Mouse (Mus musculus) limb, embryonic 14.5 days (tissue): ENCODE measurements around the gene Kap. TPM values are rescaled to one million over a fixed set of nuclear protein-coding genes. Genes with fewer than 3 reads are reported as not detected.
"Not testable (repeated sequence)": the region's sequence is repeated elsewhere in the genome, so short reads cannot be mapped to it uniquely, and the experiment has no call there.

ENCODE experiments used
- ATAC-seq: fragments of 200-750 bp; cut with Nextera tagmentation; 2 replicates; pipeline ENCODE4 v1.8.0; 2017; ENCODE audit warnings: low read depth, moderate number of reproducible peaks, moderate TSS enrichment; ENCODE audit not compliant: low FRiP score
- DNase-seq: peaks from one replicate; pipeline ENCODE4 v3.0.0-alpha.2; 2015; ENCODE audit warnings: low spot score
- H3K27ac ChIP-seq: fragments of 300-500 bp; sonication (generic); replicated peaks from 2 replicates; pipeline ENCODE4 v1.5.1; 2014; ENCODE audit warnings: low read depth, mild to moderate bottlenecking, low read length, moderate library complexity, mixed read lengths
- H3K27me3 ChIP-seq: fragments of 300-500 bp; sonication (generic); 2 replicates; pipeline ENCODE4 v1.6.1; 2014; ENCODE audit warnings: low read length, mixed read lengths; ENCODE audit not compliant: control insufficient read depth, insufficient read depth
- H3K36me3 ChIP-seq: fragments of 300-500 bp; sonication (generic); 2 replicates; pipeline ENCODE4 v1.6.1; 2014; ENCODE audit warnings: mild to moderate bottlenecking, low read length, moderate library complexity, mixed read lengths; ENCODE audit not compliant: control insufficient read depth, insufficient read depth
- H3K4me1 ChIP-seq: fragments of 300-500 bp; sonication (generic); 2 replicates; pipeline ENCODE4 v1.6.1; 2014; ENCODE audit warnings: antibody characterized with exemption, low read length, mixed read lengths; ENCODE audit not compliant: control insufficient read depth, insufficient read depth
- H3K4me2 ChIP-seq: fragments of 300-500 bp; sonication (generic); replicated peaks from 2 replicates; pipeline ENCODE4 v1.6.1; 2014; ENCODE audit warnings: low read depth, mild to moderate bottlenecking, low read length, moderate library complexity; ENCODE audit not compliant: severe bottlenecking
- H3K4me3 ChIP-seq: fragments of 300-500 bp; sonication (generic); replicated peaks from 2 replicates; pipeline ENCODE4 v1.5.1; 2014; ENCODE audit warnings: low read length
- H3K9ac ChIP-seq: fragments of 300-500 bp; sonication (generic); 2 replicates; pipeline ENCODE4 v1.6.1; 2014; ENCODE audit warnings: mild to moderate bottlenecking, low read depth, low read length, moderate library complexity; ENCODE audit not compliant: severe bottlenecking
- H3K9me3 ChIP-seq: fragments of 300-500 bp; sonication (generic); 2 replicates; pipeline ENCODE4 v1.6.1; 2016; ENCODE audit warnings: low read length; ENCODE audit not compliant: control insufficient read depth
- POLR2A ChIP-seq: fragments of 200-500 bp; IDR thresholded peaks from 2 replicates; pipeline ENCODE4 v1.8.0; 2012; ENCODE audit warnings: inconsistent platforms, mild to moderate bottlenecking, moderate library complexity, borderline replicate concordance; ENCODE audit not compliant: insufficient read depth, insufficient read length; ENCODE audit errors: extremely low read depth
- WGBS: fragments of 180-500 bp; shearing (Covaris S2); extraction: QIAGEN DNeasy Blood & Tissue Kit; methylation state at CpG from one replicate; pipeline ENCODE4 v1.1.7; 2014; 5-methylcytosine and 5-hydroxymethylcytosine counted together
- polyA plus RNA-seq, 2 experiments: library from polyadenylated mRNA; depleted of rRNA in 1 of 2; stranded (reverse) in 1 of 2; unstranded in 1 of 2; fragments of >200 nt; fragmentation: Nextera tagmentation in 1 of 2; extraction: Ambion mirVana in 1 of 2; gene quantifications; 2 replicates each; pipeline versions ENCODE4 v1.2.1 to v1.2.3; 2012 to 2014

The Kap gene
- polyA plus RNA-seq, 2 experiments, result not detected

DNA sequence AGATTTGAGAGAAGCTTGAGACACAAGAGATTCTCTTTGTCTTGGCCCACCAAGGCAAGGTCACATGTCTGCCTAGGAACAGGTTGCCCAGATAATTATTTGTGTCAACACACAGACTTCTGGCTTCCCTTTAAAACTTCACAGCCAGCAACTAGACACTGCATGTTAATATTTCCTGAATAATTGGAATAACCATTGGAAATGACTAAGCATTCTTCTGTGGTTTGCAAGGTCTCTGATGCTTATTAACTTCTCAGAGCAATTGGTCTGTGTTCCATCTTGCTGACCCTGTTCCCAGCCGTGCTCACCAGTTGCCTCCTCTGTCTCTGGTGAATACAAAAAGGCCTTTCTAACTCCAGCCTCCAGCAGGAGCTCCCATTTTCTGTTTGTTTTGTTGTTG lies 17.6 kb upstream of the Kap start:
- H3K27me3 ChIP-seq, result no peaks in the 10 kb centered on the region
- DNase-seq (no peak), ATAC-seq (no peak)
- H3K27ac ChIP-seq, result no peak overlapping the region
- H3K4me1 ChIP-seq, result no peaks in the 10 kb centered on the region
- TF ChIP-seq POLR2A, result no peak
- H3K9me3 ChIP-seq, result no peaks in the 10 kb centered on the region
- 62% methylated on average over 1 of the region's 1 CpGs for WGBS
- H3K36me3 ChIP-seq, result no peaks in the 10 kb centered on the region
- H3K9ac ChIP-seq, result no peak overlapping the region
- no peak overlapping the region for H3K4me3 ChIP-seq
- H3K4me2 ChIP-seq, result no peak overlapping the region

DNA sequence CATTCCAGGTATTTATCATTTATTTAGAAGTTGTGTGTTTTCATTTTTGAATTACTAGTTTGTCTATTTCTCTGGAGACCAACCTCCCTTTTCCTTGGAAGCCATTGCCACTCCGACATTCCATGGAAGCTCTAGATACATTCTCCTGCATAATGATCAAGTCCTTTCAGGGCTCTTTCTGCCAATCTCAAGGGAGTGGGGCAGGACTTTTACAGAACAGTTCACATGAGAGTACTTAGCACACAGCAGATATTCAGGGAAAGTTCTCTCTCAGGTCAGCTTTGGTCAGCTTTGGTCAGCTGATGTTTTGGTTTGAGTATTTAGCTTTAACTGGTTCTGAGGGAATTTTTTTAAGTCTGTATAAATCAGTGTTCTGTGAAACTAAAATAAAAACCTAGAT lies 14.8 kb upstream of the Kap start:
- WGBS, result 69% methylated on average over 1 of the region's 1 CpGs
- DNase-seq (no peak), ATAC-seq (no peak)
- Histone ChIP-seq H3K4me2 (no peak overlapping the region), H3K9ac (no peak overlapping the region), H3K36me3 (no peaks in the 10 kb centered on the region), H3K27me3 (no peaks in the 10 kb centered on the region), H3K4me1 (no peaks in the 10 kb centered on the region), H3K9me3 (no peaks in the 10 kb centered on the region), H3K4me3 (no peak overlapping the region), H3K27ac (no peak overlapping the region)
- no peak for TF ChIP-seq POLR2A

DNA sequence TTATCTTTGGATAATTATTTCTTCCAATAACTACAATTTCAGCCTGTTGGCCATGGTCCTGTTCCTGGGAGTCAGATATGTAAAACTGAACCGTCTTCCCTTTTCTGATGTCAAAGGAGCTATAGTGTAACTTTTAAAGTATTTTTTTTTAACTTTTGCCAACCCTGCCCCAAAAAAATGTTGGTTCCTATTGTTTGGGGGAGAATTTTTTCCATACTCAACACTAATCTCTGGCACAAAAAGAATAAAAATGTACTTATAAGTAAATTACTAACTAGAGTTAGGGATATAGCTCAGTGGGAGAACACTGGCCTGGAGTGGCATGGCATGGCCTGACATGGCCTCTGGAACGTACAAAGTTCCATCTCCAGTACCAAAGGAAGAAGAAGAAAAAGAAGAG lies 2.3 kb upstream of the Kap start:
- Histone ChIP-seq H3K36me3 (no peaks in the 10 kb centered on the region), H3K9me3 (no peaks in the 10 kb centered on the region), H3K27me3 (no peaks in the 10 kb centered on the region), H3K4me2 (no peak overlapping the region), H3K9ac (no peak overlapping the region), H3K4me3 (no peak overlapping the region), H3K4me1 (no peaks in the 10 kb centered on the region), H3K27ac (no peak overlapping the region)
- ATAC-seq, result no peak
- TF ChIP-seq POLR2A, result no peak
- DNase-seq, result no peak
- WGBS, result 82% methylated on average over 2 of the region's 2 CpGs

DNA sequence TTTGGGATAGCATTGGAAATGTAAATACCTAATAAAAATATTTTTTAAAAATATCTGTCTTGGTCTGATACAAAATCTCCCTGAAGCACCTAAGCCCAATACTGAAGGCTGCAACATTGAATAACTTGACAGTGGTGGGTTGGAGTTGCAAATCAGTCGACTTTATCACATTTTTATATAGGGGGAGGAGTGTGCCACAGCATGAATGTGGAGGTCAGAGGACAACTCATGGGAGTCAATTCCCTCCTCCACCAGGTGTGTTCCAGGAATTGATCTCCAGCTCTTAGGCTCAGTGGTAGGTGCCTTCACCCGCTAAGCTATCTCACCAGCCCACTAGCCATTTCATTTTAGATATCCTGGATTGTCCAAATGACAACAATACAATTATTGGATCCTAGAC lies 4.2 kb downstream of the Kap start:
- DNase-seq (no peak), ATAC-seq (no peak)
- H3K9me3 ChIP-seq, result no peaks in the 10 kb centered on the region
- no peaks in the 10 kb centered on the region for H3K36me3 ChIP-seq
- H3K27me3 ChIP-seq, result no peaks in the 10 kb centered on the region
- no peak overlapping the region for H3K4me3 ChIP-seq
- no peak for TF ChIP-seq POLR2A
- no peak overlapping the region for H3K4me2 ChIP-seq
- H3K27ac ChIP-seq, result no peak overlapping the region
- no peak overlapping the region for H3K9ac ChIP-seq
- 69% methylated on average over 2 of the region's 2 CpGs for WGBS
- H3K4me1 ChIP-seq, result no peaks in the 10 kb centered on the region

DNA sequence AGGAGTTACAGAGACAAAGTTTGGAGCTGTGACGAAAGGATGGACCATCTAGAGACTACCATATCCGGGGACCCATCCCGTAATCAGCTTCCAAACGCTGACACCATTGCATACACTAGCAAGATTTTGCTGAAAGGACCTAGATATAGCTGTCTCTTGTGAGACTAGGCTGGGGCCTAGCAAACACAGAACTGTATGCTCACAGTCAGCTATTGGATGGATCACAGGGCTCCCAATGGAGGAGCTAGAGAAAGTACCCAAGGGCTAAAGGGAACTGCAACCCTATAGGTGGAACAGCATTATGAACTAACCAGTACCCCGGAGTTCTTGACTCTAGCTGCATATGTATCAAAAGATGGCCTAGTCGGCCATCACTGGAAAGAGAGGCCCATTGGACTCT lies 4.7 kb downstream of the Kap start:
- not testable (repeated sequence) for H3K9ac ChIP-seq, H3K4me1 ChIP-seq, H3K4me2 ChIP-seq, H3K27me3 ChIP-seq, H3K9me3 ChIP-seq, ATAC-seq, H3K4me3 ChIP-seq, DNase-seq, H3K27ac ChIP-seq, H3K36me3 ChIP-seq
- 92% methylated on average over 5 of the region's 6 CpGs for WGBS

DNA sequence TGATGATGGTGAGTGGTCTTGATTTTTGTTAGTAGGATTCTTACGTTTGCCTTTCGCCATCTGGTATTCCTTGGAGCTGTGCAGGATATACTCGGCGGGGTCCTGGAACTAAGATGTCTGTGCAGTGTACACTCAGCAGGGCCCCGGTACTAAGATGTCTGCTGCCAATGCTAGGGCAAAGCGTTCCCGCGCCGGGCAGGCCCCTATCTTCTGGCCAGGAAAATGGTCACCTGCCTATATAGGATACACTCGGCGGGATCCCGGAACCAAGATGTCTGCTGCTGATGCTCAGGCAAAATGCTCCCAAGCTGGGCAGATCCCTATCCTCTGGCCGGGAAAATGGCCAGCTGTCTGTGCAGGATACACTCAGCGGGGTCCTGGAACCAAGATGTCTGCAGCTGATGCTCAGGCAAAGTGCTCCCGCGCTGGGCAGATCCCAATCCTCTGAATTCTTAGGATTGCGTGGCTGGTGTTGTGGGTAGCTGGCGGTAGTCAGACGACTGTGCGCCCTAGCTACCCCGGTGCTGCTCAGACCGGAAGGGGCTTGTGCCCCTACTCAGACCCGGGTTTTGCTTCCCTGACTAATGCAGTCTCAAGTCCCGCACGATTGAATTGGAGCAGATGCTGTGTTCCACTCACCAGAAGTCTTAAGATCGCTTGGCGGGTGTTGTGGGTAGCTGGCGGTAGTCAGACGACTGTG lies 15.1 kb downstream of the Kap start:
- not testable (repeated sequence) for H3K9ac ChIP-seq, H3K4me1 ChIP-seq, H3K9me3 ChIP-seq, ATAC-seq, H3K4me3 ChIP-seq, H3K27me3 ChIP-seq, H3K36me3 ChIP-seq, H3K27ac ChIP-seq, H3K4me2 ChIP-seq, DNase-seq
- WGBS, result 84% methylated on average over 29 of the region's 29 CpGs
